In genomic region chr9:49529366-49529959, GRCm38 (mm10) we compare ENCODE assay signal across 12 mouse cellular contexts.
"Had no signal": no experiment of that assay in that cellular context is flagged by ENCODE, and none has a peak within 500 bp of the region (broad histone marks: within the 10 kb centered on the region; RNA-seq: fewer than 3 reads in every experiment).

No protein-coding gene starts in this region.

- H3K4me3 ChIP-seq: kidney, embryonic 15.5 days; left cerebral cortex, adult 2 months; liver, embryonic 13.5 days; myocyte; neural tube, embryonic 13.5 days had no signal

- H3K4me1 ChIP-seq: liver, embryonic 13.5 days had no signal

- H3K36me3 ChIP-seq: liver, embryonic 13.5 days had no signal

- H3K27ac ChIP-seq: kidney, embryonic 15.5 days; left cerebral cortex, adult 2 months; liver, embryonic 13.5 days; neural tube, embryonic 13.5 days had no signal

- ATAC-seq: midbrain, embryonic 16.5 days had no signal

- H3K9me3 ChIP-seq: kidney, embryonic 15.5 days; liver, embryonic 13.5 days; neural tube, embryonic 13.5 days had no signal

- H3K9ac ChIP-seq: kidney, embryonic 15.5 days; liver, embryonic 13.5 days; neural tube, embryonic 13.5 days had no signal

- H3K4me2 ChIP-seq: kidney, embryonic 15.5 days; liver, embryonic 13.5 days; midbrain, embryonic 11.5 days; neural tube, embryonic 13.5 days had no signal

- DNase-seq: kidney, adult 8-10 months; layer of hippocampus, postnatal 36 days; liver, embryonic 13.5 days; lung, adult 2 months; thymus, adult 18-20 months; thymus, postnatal 14 days had no signal

- H3K27me3 ChIP-seq: kidney, embryonic 15.5 days; liver, embryonic 13.5 days; neural tube, embryonic 13.5 days had no signal
